Mouse (Mus musculus) limb, embryonic 14.5 days (tissue): ENCODE results near the gene Gm20388. TPM values are rescaled to one million over a fixed set of nuclear protein-coding genes. Genes with fewer than 3 reads are reported as not detected.

Experiments used
- ATAC-seq: fragments of 200-750 bp; cut with Nextera tagmentation; 2 replicates; pipeline ENCODE4 v1.8.0; 2017; ENCODE audit warnings: low read depth, moderate number of reproducible peaks, moderate TSS enrichment; ENCODE audit not compliant: low FRiP score
- DNase-seq: peaks from one replicate; pipeline ENCODE4 v3.0.0-alpha.2; 2015; ENCODE audit warnings: low spot score
- H3K27ac ChIP-seq: fragments of 300-500 bp; sonication (generic); replicated peaks from 2 replicates; pipeline ENCODE4 v1.5.1; 2014; ENCODE audit warnings: low read depth, mild to moderate bottlenecking, low read length, moderate library complexity, mixed read lengths
- H3K27me3 ChIP-seq: fragments of 300-500 bp; sonication (generic); 2 replicates; pipeline ENCODE4 v1.6.1; 2014; ENCODE audit warnings: low read length, mixed read lengths; ENCODE audit not compliant: control insufficient read depth, insufficient read depth
- H3K36me3 ChIP-seq: fragments of 300-500 bp; sonication (generic); 2 replicates; pipeline ENCODE4 v1.6.1; 2014; ENCODE audit warnings: mild to moderate bottlenecking, low read length, moderate library complexity, mixed read lengths; ENCODE audit not compliant: control insufficient read depth, insufficient read depth
- H3K4me1 ChIP-seq: fragments of 300-500 bp; sonication (generic); 2 replicates; pipeline ENCODE4 v1.6.1; 2014; ENCODE audit warnings: antibody characterized with exemption, low read length, mixed read lengths; ENCODE audit not compliant: control insufficient read depth, insufficient read depth
- H3K4me2 ChIP-seq: fragments of 300-500 bp; sonication (generic); replicated peaks from 2 replicates; pipeline ENCODE4 v1.6.1; 2014; ENCODE audit warnings: low read depth, mild to moderate bottlenecking, low read length, moderate library complexity; ENCODE audit not compliant: severe bottlenecking
- H3K4me3 ChIP-seq: fragments of 300-500 bp; sonication (generic); replicated peaks from 2 replicates; pipeline ENCODE4 v1.5.1; 2014; ENCODE audit warnings: low read length
- H3K9ac ChIP-seq: fragments of 300-500 bp; sonication (generic); 2 replicates; pipeline ENCODE4 v1.6.1; 2014; ENCODE audit warnings: mild to moderate bottlenecking, low read depth, low read length, moderate library complexity; ENCODE audit not compliant: severe bottlenecking
- H3K9me3 ChIP-seq: fragments of 300-500 bp; sonication (generic); 2 replicates; pipeline ENCODE4 v1.6.1; 2016; ENCODE audit warnings: low read length; ENCODE audit not compliant: control insufficient read depth
- POLR2A ChIP-seq: fragments of 200-500 bp; IDR thresholded peaks from 2 replicates; pipeline ENCODE4 v1.8.0; 2012; ENCODE audit warnings: inconsistent platforms, mild to moderate bottlenecking, moderate library complexity, borderline replicate concordance; ENCODE audit not compliant: insufficient read depth, insufficient read length; ENCODE audit errors: extremely low read depth
- WGBS: fragments of 180-500 bp; shearing (Covaris S2); extraction: QIAGEN DNeasy Blood & Tissue Kit; methylation state at CpG from one replicate; pipeline ENCODE4 v1.1.7; 2014; 5-methylcytosine and 5-hydroxymethylcytosine counted together
- polyA plus RNA-seq, 2 experiments: library from polyadenylated mRNA; depleted of rRNA in 1 of 2; stranded (reverse) in 1 of 2; unstranded in 1 of 2; fragments of >200 nt; fragmentation: Nextera tagmentation in 1 of 2; extraction: Ambion mirVana in 1 of 2; gene quantifications; 2 replicates each; pipeline versions ENCODE4 v1.2.1 to v1.2.3; 2012 to 2014

Gm20388 gene
- polyA plus RNA-seq, 2 experiments = 1.9 to 49.9 TPM

DNA sequence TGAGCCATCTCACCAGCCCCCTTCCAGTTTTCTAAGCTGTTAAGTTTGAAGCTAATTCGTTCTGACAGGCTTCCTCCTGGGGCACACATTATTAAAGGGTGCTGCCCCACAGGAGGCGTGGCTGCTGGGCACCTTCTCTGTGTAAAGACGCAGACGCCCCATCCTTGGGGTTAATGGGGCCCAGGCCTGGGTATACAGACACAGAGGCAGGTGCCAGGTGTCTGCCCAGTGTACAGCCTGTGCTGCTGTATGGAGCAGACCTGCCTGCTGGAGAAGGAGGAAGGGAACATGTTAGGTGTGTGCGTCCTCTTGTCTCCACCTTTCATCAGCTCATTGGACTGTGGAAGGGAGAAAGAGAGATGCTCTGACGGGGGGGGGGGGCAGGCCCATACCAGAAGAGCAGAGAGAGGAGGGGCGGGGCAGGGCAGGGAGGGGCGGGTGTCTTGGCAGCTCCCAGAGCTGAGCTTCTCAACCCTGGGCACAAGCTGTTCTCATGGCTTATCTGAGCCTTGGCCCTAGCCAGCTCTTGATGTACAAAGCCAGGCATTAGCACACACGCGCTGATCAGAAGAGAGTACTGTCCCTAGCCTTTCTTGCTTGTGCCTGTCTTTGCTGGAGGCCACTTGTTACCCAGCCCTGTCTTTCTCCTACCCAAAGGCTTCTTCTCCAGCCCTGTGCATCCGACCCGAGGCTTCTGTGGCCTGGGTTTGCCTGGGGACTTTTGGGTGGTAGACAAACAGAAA is 1951.3 kb downstream of the Gm20388 start:
- ATAC-seq (no peak), DNase-seq (no peak)
- no peak overlapping the region for H3K27ac ChIP-seq
- H3K4me3 ChIP-seq = no peak overlapping the region
- no peaks in the 10 kb centered on the region for H3K9me3 ChIP-seq
- no peak overlapping the region for H3K9ac ChIP-seq
- no peaks in the 10 kb centered on the region for H3K27me3 ChIP-seq
- no peak overlapping the region for H3K4me2 ChIP-seq
- WGBS = 62% methylated on average over 10 of the region's 12 CpGs
- TF ChIP-seq POLR2A = no peak
- no peaks in the 10 kb centered on the region for H3K36me3 ChIP-seq
- no peaks in the 10 kb centered on the region for H3K4me1 ChIP-seq

DNA sequence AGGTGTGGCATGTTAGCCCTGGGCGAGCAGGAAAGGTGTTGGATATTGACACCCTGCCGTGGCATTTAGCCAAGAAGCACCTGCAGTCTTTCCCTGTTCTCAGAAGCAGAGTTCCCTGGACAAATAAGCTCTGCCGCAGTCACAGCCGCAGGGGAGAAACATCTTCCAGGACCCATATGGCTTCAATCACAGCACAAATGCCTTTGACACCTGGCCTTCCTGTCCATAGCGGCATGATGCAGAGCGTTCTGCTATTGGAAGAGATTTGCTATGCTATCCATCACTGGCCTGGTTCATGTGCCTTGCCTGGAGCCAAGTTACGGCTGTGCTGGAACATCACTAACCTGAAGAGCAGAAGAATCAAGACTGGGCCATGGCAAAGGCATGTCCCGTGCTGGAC is 1954.7 kb downstream of the Gm20388 start:
- H3K9ac ChIP-seq = no peak overlapping the region
- 36% methylated on average over 8 of the region's 8 CpGs for WGBS
- ATAC-seq = no peak
- H3K27me3 ChIP-seq = no peaks in the 10 kb centered on the region
- no peak overlapping the region for H3K4me2 ChIP-seq
- no peaks in the 10 kb centered on the region for H3K36me3 ChIP-seq
- H3K4me1 ChIP-seq = no peaks in the 10 kb centered on the region
- no peak overlapping the region for H3K4me3 ChIP-seq
- TF ChIP-seq POLR2A = no peak
- H3K9me3 ChIP-seq = no peaks in the 10 kb centered on the region
- H3K27ac ChIP-seq = no peak overlapping the region
- DNase-seq = no peak

DNA sequence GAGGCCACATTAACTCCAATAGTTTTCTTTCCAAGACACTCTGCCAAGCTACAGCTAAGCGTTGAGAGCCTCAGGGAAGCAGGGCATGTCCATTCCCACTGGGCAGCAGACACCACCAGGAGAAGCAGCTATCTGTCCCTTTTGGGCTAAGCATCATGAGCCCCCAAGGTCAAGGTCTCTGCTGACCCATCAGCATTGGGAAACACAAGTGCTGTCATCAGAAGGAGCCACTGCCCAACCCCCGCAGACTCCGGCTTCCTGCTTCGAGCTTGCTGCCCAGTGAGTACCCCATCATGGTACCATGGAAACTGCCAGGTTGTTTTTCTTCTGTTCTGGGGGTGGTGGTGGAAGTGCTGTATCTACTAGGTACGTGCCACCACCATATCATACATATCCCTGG is 1957.6 kb downstream of the Gm20388 start:
- TF ChIP-seq POLR2A = no peak
- no peaks in the 10 kb centered on the region for H3K27me3 ChIP-seq

DNA sequence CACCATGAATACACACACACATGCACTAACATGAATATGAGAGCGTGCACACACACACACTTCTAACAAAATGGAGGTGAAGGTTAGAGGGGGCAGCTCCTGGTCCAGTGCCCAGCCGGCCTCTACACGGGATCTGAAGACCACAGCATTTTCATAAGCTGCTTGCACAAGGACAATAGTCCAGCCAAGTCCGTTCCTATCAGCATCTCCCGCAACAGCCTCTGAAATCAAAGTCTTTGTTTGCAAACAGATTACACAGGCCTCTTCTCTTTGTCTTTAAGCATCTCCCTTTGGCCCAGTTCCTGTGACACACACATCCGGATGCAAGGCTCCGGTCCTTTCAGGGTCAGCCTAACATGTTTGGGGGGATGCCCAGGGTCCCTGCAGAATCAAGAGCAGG is 1958.3 kb downstream of the Gm20388 start:
- H3K36me3 ChIP-seq = no peaks in the 10 kb centered on the region
- H3K9ac ChIP-seq = no peak overlapping the region
- 92% methylated on average over 7 of the region's 7 CpGs for WGBS
- H3K27me3 ChIP-seq = no peaks in the 10 kb centered on the region
- no peak overlapping the region for H3K4me2 ChIP-seq
- no peak overlapping the region for H3K4me3 ChIP-seq
- ATAC-seq = no peak
- H3K9me3 ChIP-seq = no peaks in the 10 kb centered on the region
- no peak for TF ChIP-seq POLR2A
- H3K4me1 ChIP-seq = peaks cover 9% of the 10 kb centered on the region
- DNase-seq = no peak
- no peak overlapping the region for H3K27ac ChIP-seq

More for the DNA sequence above, 1957.6 kb downstream of the Gm20388 start:
- Histone ChIP-seq H3K9ac (no peak overlapping the region), H3K36me3 (no peaks in the 10 kb centered on the region), H3K27ac (no peak overlapping the region), H3K9me3 (no peaks in the 10 kb centered on the region), H3K4me1 (peaks cover 7% of the 10 kb centered on the region), H3K4me2 (no peak overlapping the region), H3K4me3 (no peak overlapping the region)
- WGBS = 91% methylated on average over 5 of the region's 5 CpGs
- ATAC-seq = no peak
- DNase-seq = no peak

DNA sequence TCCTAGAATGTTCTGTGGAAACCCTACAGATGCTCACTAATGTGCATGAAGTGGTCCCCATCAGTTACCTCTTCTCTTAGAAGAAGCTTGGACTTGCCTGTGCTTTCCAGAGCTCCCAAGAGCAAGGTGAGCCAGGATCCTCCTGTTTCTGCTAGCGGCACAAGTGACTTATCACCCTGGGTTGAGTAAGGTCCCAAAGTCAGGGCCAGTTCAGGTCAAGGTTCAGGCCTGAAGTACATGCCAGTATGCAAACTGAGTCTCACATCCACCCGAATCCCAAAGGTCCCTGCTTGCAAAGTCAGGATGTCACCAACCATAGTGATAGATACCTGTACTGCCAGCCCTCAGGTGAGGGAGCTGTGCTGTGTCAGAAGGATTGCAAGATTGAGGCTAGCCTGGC is 1959.5 kb downstream of the Gm20388 start:
- H3K4me1 ChIP-seq = peaks cover 19% of the 10 kb centered on the region
- DNase-seq = no peak
- no peaks in the 10 kb centered on the region for H3K36me3 ChIP-seq
- no peak for ATAC-seq
- TF ChIP-seq POLR2A = no peak
- no peak overlapping the region for H3K9ac ChIP-seq
- H3K27ac ChIP-seq = no peak overlapping the region
- H3K4me2 ChIP-seq = no peak overlapping the region
- no peaks in the 10 kb centered on the region for H3K27me3 ChIP-seq
- H3K4me3 ChIP-seq = no peak overlapping the region
- 90% methylated on average over 2 of the region's 2 CpGs for WGBS
- no peaks in the 10 kb centered on the region for H3K9me3 ChIP-seq
